Mouse (Mus musculus) layer of hippocampus, adult 9-11 months (tissue): ENCODE measurements around the gene Mast4.

Source experiments
- DNase-seq: peaks from one replicate; pipeline ENCODE4 v3.0.0; 2022

Mast4 gene

GRCm38 (mm10) chr13:103029377-103029776 lies 304.9 kb downstream of the Mast4 start:
- no peak for DNase-seq

- no peak for DNase-seq
Measured at GRCm38 (mm10) chr13:103027456-103028078, 306.7 kb downstream of the Mast4 start.

DNA sequence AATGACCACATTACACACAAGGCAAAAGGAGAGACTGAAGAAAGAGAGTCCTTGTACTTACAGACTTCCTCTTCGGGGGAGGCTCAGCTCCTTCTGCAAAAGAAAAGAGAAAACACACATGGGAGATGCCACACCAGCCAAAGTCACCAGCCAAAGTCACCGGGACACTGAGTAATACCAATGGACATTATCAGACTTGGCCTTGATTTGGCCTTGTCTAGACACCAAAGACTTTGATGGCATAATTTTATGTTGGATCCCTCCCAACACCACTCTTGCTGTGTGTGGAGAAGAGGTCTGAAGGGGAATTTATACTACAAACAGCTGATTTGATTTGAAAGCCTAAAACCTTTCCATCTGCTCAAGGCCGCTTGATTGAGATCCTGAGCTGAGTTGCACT lies 308.8 kb downstream of the Mast4 start:
- DNase-seq, result no peak

DNA sequence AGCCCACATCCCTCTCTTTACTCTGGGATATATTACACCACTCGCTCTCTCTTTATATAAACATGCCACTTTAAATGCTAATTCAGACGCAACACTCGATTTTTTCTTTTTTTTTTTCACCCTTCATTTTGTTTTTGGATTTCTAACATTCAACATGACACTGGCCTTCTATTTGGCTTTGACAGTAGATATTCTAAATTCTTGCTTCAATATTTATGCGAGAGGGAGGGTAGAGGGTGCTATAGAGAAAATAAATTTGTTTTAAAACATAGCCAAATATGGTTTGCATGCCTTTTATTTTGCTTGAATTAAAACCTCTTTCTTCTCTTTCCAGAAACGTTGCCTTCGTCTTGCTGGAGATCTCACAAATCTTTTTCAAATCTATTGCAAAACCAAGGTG lies 315.8 kb downstream of the Mast4 start:
- DNase-seq, result no peak

- no peak for DNase-seq
Measured at GRCm38 (mm10) chr13:103017661-103018060, 316.6 kb downstream of the Mast4 start.

- DNase-seq, result no peak
Measured at GRCm38 (mm10) chr13:103015131-103015750, 319.1 kb downstream of the Mast4 start.

DNA sequence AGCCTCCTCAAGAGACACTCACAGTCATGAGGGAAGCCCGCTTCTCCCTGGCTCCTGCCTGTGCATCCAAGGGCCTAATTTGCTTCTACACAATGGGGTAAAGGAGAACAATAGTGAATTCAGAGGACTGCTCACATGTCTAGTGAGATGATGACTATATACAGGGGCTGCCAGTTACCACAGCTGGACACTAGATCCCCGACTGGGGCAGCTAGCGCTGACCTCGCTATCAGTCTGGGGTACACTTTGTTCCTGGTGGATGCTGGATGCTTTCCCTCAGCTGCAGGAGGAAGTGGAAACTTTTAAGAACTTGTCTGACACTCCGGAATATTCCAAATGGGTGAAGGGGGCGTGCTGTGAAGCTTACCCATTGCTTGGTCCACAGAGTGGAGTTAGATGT lies 319.7 kb downstream of the Mast4 start:
- DNase-seq, result peak; percentile 78

- DNase-seq, result no peak
Measured at GRCm38 (mm10) chr13:103014222-103014621, 320.1 kb downstream of the Mast4 start.

DNA sequence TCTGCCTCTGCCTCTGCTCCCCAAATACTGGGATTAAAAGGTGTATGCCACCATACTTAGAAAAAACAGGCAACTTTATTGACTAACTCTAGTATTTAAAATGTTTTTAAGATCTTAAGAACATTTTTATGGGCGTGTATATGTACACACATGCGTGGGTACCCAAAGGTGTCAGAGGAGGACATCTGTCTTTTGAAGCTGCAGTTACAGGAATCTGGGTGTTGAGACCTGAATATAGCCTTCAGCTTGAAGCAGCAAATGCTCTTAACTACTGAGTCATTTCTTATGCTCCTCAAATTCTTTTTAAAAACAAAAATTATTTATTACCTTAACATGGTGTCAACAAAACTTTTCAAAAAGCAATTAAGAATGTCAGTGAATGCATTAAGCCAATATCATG lies 329.1 kb downstream of the Mast4 start:
- DNase-seq, result no peak

DNA sequence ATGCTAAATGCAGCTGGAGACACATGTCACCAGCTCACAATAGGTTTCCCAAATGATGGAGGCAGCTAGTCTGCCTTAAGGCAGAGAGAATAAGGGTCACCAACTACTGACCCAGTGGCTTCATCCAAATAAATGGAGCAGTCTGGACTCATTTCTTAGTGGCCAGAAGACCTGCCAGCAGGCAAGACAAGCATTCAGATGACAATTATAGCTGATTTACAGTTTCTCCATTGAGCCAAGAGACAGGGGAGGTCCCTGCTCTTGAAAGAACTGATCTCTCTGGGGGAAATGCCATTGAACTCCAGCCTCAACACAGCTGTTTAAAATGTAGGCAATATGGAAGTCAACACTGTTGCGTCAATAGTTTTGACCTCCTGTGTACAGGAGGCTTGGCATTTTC lies 332.5 kb downstream of the Mast4 start:
- no peak for DNase-seq

DNA sequence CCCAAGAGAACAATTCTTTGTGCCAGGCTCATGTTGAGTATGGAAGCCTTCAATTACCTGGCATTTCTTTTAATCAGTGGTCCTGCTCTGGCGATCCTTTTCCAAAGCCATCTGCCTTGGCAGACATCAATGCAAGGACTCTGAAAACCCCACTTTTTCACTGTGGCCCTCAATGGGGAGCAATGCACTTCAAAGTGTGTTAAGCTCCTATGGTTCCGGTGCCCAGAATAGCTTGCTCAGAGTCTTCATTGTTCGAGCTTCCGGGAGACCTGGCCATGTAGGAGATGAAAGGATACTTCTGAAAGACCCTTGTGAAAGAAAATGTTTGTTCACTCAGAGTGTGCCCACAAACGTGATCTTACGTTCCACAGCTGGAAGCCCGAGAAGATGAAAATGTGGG lies 333.4 kb downstream of the Mast4 start:
- DNase-seq, result no peak

GRCm38 (mm10) chr13:102994098-102994497 lies 340.2 kb downstream of the Mast4 start:
- no peak for DNase-seq

DNA sequence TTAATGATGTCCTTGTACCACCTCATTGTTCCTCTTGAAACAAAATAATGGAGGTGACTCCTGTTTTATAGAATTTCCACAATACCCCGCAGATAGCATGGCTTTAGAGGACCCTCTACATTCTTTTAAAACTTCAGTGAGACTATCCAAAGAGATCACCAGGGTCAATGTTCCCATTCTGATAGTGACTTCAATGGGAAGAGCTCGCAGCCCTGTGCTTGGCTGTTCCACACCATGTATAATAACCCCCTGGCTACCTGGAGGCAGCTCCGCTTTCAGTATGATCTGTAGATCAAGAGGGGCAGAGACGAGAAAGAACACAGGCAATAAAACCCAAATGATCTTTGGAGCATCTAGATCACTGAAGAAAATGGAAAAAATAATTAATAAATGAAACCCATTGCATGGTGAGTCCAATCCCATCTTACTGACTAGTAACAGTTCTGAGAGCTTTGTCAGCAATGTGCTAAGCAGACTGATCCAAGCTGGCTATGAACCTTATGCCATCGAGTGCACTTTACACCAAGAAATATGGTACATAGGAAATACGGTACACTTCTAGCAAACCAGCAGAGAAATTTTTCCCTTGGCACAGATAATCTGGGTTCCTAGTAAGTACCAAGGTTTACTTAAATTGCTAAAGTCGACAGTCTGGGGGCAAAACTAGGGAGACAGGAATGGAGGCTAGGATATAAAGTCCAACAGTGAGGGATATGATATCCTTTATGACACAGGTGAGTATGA lies 341.4 kb downstream of the Mast4 start:
- no peak for DNase-seq

- DNase-seq, result no peak
Measured at GRCm38 (mm10) chr13:102991928-102992327, 342.4 kb downstream of the Mast4 start.

DNA sequence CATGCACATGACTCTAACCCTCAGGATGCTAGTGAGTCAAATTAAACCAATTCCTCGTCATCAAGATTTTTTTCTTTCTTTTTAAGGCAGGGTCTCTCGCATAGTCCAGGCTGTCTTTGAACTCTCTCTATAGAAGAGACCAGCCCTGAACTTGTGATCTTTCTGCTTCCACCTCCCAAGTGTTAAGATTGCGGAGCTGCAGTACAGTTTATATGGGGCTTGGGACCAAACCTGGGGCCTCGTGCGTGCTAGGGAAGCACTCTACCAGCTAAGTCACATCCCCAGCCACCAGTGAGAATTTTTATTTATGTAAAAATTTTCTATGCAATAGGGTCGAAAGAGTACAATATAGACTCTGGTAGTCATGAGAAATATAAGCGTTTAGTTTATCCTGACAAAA lies 343.1 kb downstream of the Mast4 start:
- no peak for DNase-seq

- no peak for DNase-seq
Measured at GRCm38 (mm10) chr13:102990085-102990484, 344.2 kb downstream of the Mast4 start.

GRCm38 (mm10) chr13:102989616-102990015 lies 344.7 kb downstream of the Mast4 start:
- no peak for DNase-seq

DNA sequence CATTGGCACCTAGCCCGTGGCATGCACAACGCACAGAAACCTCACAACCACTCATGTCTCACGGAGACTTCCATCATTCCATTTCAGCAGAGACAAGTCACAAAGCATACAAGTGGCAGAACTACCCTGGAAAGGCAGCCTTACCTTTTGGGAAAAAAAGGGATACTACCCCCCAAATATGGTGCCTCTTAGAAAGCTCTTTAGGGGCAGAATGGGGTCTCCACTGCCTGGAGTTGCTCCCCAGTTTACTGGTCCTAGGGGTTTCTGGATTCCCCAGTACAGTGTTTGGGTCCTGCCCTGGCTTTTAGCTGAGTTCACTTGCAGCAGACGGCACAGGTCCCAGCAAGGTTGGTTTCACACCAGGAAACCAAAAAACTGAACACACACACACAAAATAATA lies 345.3 kb downstream of the Mast4 start:
- DNase-seq, result no peak

GRCm38 (mm10) chr13:102988251-102988895 lies 345.9 kb downstream of the Mast4 start:
- no peak for DNase-seq

- DNase-seq, result no peak
Measured at GRCm38 (mm10) chr13:102984550-102984949, 349.7 kb downstream of the Mast4 start.

GRCm38 (mm10) chr13:102973853-102974252 lies 360.4 kb downstream of the Mast4 start:
- no peak for DNase-seq

- no peak for DNase-seq
Measured at GRCm38 (mm10) chr13:102963471-102963870, 370.8 kb downstream of the Mast4 start.
